Mouse (Mus musculus) liver, embryonic 14.5 days (tissue): ENCODE measurements around the gene Fubp3. TPM values are rescaled to one million over a fixed set of nuclear protein-coding genes. Genes with fewer than 3 reads are reported as not detected.

ENCODE experiments used
- ATAC-seq: fragments of 200-750 bp; cut with Nextera tagmentation; 2 replicates; pipeline ENCODE4 v1.8.0; 2017; ENCODE audit warnings: moderate number of reproducible peaks, mild to moderate bottlenecking, moderate library complexity; ENCODE audit not compliant: insufficient read depth
- DNase-seq, 3 experiments: peaks; one replicate each; pipeline ENCODE4 v3.0.0-alpha.2; 2012 to 2013; ENCODE audit warnings: low read depth in 3 of 3, low spot score in 3 of 3
- H3K27ac ChIP-seq: fragments of 300-500 bp; sonication (generic); 2 replicates; pipeline ENCODE4 v1.5.1; 2014; ENCODE audit warnings: moderate library complexity, mild to moderate bottlenecking, control low read depth, inconsistent platforms
- H3K27me3 ChIP-seq: fragments of 300-500 bp; sonication (generic); 2 replicates; pipeline ENCODE4 v1.6.1; 2014; ENCODE audit warnings: mild to moderate bottlenecking, low read length, moderate library complexity; ENCODE audit not compliant: control insufficient read depth, insufficient read depth
- H3K36me3 ChIP-seq: fragments of 300-500 bp; sonication (generic); replicated peaks from 2 replicates; pipeline ENCODE4 v1.6.1; 2014; ENCODE audit warnings: low read depth; ENCODE audit not compliant: control insufficient read depth, insufficient read depth
- H3K4me1 ChIP-seq, 2 experiments: fragments of 200-500 bp in 1 of 2; fragments of 300-500 bp in 1 of 2; sonication (generic) in 1 of 2; replicated peaks; 2 replicates each; pipeline ENCODE4 v1.6.1; 2012 to 2014; ENCODE audit warnings: antibody characterized with exemption in 1 of 2, inconsistent platforms in 1 of 2, low read length in 1 of 2; ENCODE audit not compliant: control insufficient read depth in 2 of 2, insufficient read depth in 2 of 2
- H3K4me2 ChIP-seq: fragments of 300-500 bp; sonication (generic); 2 replicates; pipeline ENCODE4 v1.6.1; 2014; ENCODE audit warnings: low read depth, mild to moderate bottlenecking, control low read depth, moderate library complexity
- H3K4me3 ChIP-seq, 2 experiments: fragments of 200-500 bp in 1 of 2; fragments of 300-500 bp in 1 of 2; sonication (generic) in 1 of 2; 2 replicates each; pipeline ENCODE4 v1.5.1; 2012 to 2014; ENCODE audit warnings: low read depth in 2 of 2, low read length in 2 of 2, mild to moderate bottlenecking in 2 of 2, control low read depth in 1 of 2, inconsistent platforms in 1 of 2, moderate library complexity in 1 of 2; ENCODE audit not compliant: insufficient read depth in 1 of 2
- H3K9ac ChIP-seq: fragments of 300-500 bp; sonication (generic); replicated peaks from 2 replicates; pipeline ENCODE4 v1.6.1; 2014; ENCODE audit warnings: mild to moderate bottlenecking, control low read depth, moderate library complexity
- H3K9me3 ChIP-seq: fragments of 300-500 bp; sonication (generic); 2 replicates; pipeline ENCODE4 v1.6.1; 2016; ENCODE audit warnings: low read length, mixed read lengths; ENCODE audit not compliant: control insufficient read depth
- CTCF ChIP-seq: IDR thresholded peaks from 2 replicates; pipeline ENCODE4 v1.5.1; 2016; ENCODE audit warnings: antibody characterized with exemption, low read depth, control low read depth
- EP300 ChIP-seq: IDR thresholded peaks from 2 replicates; pipeline ENCODE4 v1.6.1; 2016; ENCODE audit warnings: antibody characterized with exemption, low read depth
- WGBS: fragments of 180-500 bp; shearing (Covaris S2); extraction: QIAGEN DNeasy Blood & Tissue Kit; methylation state at CpG from one replicate; pipeline ENCODE4 v1.1.7; 2014; ENCODE audit not compliant: insufficient replicate concordance; 5-methylcytosine and 5-hydroxymethylcytosine counted together
- polyA plus RNA-seq, 2 experiments: library from polyadenylated mRNA; depleted of rRNA in 1 of 2; stranded (reverse) in 1 of 2; unstranded in 1 of 2; fragments of >200 nt; fragmentation: Nextera tagmentation in 1 of 2; extraction: Ambion mirVana in 1 of 2; gene quantifications; 2 replicates each; pipeline versions ENCODE4 v1.2.1 to v1.2.3; 2012 to 2014

The Fubp3 gene
- polyA plus RNA-seq, 2 experiments = 14.0 to 19.0 TPM

- Histone ChIP-seq H3K27ac (no peak overlapping the region), H3K36me3 (peaks cover 4% of the 10 kb centered on the region), H3K9me3 (no peaks in the 10 kb centered on the region), H3K4me2 (no peak overlapping the region), H3K4me3 (no peak overlapping the region), H3K27me3 (no peaks in the 10 kb centered on the region), H3K4me1 (no peaks in the 10 kb centered on the region), H3K9ac (no peak overlapping the region)
- 75% methylated on average over 14 of the region's 14 CpGs for WGBS
- TF ChIP-seq CTCF (no peak), EP300 (no peak)
- DNase-seq (no peak), ATAC-seq (no peak)
Measured at GRCm38 (mm10) chr2:31618484-31619161, 46.2 kb downstream of the Fubp3 start.

DNA sequence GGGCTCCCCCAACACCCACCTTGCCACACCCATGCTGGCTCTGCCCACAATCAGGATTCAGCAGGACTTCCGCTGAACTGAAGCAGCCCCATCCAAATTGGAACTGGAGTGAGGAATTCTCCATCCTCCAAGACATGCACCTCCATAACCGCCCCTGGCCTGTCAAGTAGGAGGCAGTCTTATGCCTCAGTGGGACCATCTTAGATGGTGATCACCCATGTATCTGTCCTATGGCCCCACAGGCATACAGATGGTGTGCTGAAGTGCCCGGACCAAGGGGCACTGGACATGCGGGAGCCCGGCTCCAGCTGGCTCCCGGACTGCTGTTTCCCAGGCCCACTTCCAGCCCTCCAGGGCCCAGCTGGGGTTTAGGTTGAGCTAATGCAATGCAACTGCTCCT, 46.8 kb downstream of the Fubp3 start:
- Histone ChIP-seq H3K4me1 (no peaks in the 10 kb centered on the region), H3K27ac (no peak overlapping the region), H3K4me3 (no peak overlapping the region), H3K27me3 (no peaks in the 10 kb centered on the region), H3K9ac (no peak overlapping the region), H3K4me2 (no peak overlapping the region), H3K9me3 (no peaks in the 10 kb centered on the region), H3K36me3 (peaks cover 4% of the 10 kb centered on the region)
- 79% methylated on average over 6 of the region's 6 CpGs for WGBS
- TF ChIP-seq EP300 (no peak), CTCF (no peak)
- ATAC-seq = no peak
- no peak for DNase-seq

GRCm38 (mm10) chr2:31633531-31633930, 61.1 kb downstream of the Fubp3 start:
- Histone ChIP-seq H3K4me3 (no peak overlapping the region), H3K9ac (no peak overlapping the region), H3K4me2 (no peak overlapping the region), H3K36me3 (no peaks in the 10 kb centered on the region), H3K9me3 (no peaks in the 10 kb centered on the region), H3K27ac (no peak overlapping the region), H3K27me3 (peaks cover 61% of the 10 kb centered on the region), H3K4me1 (no peaks in the 10 kb centered on the region)
- no peak for TF ChIP-seq CTCF
- DNase-seq (no peak), ATAC-seq (no peak)
- WGBS = 29% methylated on average over 3 of the region's 3 CpGs

DNA sequence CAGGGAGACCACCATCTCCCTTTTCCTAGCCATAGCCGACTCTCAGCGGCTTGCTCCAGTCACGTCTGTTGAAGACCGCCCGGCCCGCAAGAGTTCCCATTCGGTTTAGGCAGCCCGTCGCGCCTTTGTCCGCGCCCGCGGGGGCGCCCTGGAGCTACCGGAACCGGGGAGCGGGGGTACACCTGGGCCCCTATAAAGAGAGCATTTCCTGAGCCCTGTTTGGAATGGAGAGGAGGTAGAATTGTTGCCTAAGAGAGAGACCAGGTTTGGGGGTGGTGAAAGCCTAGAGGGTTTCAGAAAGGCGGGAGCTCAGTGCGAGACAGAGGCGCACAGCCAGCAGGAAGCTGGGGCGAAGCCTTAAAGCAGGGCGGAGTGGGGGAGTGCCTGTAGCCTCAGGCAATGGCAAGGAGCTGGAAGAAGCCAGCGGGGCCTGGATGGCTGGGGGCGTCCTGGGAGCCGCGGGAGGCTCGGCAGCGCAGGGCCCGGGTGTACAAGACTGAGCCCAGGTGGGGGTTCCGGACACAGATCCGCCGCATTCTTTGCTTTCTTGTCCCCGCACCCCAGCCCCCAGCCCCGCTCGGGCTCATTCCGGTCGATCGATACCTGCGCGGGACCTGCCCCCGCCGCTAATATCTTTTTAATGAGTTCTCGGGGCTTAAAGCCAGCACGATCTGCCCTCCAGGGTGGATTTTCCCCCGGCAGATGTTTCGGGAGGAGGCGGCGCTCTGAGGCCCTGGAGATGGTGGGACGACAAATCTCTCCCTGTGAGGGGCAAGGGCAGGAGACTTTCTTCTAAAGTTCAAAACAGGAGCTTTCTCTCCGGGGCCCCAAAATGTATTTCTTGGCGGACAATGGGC, 63.1 kb downstream of the Fubp3 start:
- no peak overlapping the region for H3K9ac ChIP-seq
- DNase-seq (no peak), ATAC-seq (no peak)
- 2% methylated on average over 52 of the region's 52 CpGs for WGBS
- H3K4me3 ChIP-seq = no peak overlapping the region
- no peaks in the 10 kb centered on the region for H3K36me3 ChIP-seq
- peaks cover 81% of the 10 kb centered on the region for H3K27me3 ChIP-seq
- H3K27ac ChIP-seq = no peak overlapping the region
- no peaks in the 10 kb centered on the region for H3K4me1 ChIP-seq
- no peak overlapping the region for H3K4me2 ChIP-seq
- H3K9me3 ChIP-seq = no peaks in the 10 kb centered on the region
- TF ChIP-seq CTCF (no peak), EP300 (no peak)

DNA sequence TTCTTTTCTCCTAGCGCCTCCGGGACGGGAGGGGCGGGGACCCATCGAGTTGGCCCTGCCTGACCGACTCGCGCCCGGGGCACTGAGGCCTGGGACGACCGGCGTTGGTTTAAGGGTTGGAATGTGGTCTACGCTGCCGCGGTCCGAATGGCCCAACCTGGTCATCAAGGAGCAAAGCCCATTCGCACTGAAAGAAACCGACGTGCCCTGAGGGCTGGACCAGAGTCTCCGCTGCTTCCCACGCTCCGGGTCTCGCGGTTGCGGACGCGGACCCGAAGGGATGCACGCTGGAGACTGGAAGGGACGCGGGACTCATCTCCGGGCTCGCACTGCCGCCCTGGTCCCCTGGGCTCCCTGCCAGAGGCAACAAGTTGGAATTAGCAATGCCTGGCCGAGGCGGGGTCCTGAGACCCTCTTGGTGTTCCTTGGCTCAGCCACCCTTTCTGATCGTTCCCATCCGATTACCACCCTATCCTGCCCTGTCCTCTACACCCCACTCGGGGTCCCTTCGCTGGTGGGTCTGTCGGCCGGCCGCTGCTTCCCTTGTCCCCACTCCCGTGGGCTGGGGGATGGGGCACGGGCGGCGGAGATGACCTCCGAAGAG, 63.8 kb downstream of the Fubp3 start:
- Histone ChIP-seq H3K9ac (no peak overlapping the region), H3K4me1 (no peaks in the 10 kb centered on the region), H3K4me3 (no peak overlapping the region), H3K4me2 (no peak overlapping the region), H3K27ac (no peak overlapping the region), H3K36me3 (no peaks in the 10 kb centered on the region), H3K9me3 (no peaks in the 10 kb centered on the region), H3K27me3 (peaks cover 88% of the 10 kb centered on the region)
- no peak for ATAC-seq
- DNase-seq = no peak
- TF ChIP-seq CTCF (no peak), EP300 (no peak)
- 3% methylated on average over 48 of the region's 48 CpGs for WGBS
